Comparison of ENCODE assay signal across 36 mouse cellular contexts in the genomic region with DNA sequence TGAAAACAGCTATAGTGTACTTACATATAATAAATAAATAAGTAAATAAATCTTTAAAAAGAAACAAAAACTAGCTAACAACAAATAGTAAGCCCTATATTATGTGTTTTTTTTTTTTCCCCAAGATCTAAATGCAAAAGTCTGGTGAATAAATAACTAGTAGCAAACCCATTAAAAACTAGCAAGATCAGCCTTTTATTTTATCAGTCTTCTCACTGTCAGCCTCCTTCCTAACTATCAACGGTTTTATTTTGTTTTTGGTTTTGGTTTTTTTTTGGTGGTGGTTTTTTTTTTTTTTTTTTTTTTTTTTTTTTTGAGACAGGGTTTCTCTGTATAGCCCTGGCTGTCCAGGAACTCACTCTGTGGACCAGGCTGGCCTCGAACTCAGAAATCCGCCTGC. TPM values are rescaled to one million over a fixed set of nuclear protein-coding genes. Genes with fewer than 3 reads are reported as not detected.
"Had no signal": no experiment of that assay in that cellular context is flagged by ENCODE, and none has a peak within 500 bp of the region (broad histone marks: within the 10 kb centered on the region; RNA-seq: fewer than 3 reads in every experiment).

No protein-coding gene starts in this region.

RNA-seq across cellular contexts. Expression of gene Gm20671, which starts 22.7 kb away (rescaled TPM):
- total RNA-seq: heart, postnatal 14 days; heart, postnatal 25 days; heart, postnatal 4 days; layer of hippocampus, adult 18-20 months; layer of hippocampus, adult 2 months; layer of hippocampus, adult 8-10 months; layer of hippocampus, postnatal 10 days; layer of hippocampus, postnatal 14 days; layer of hippocampus, postnatal 25 days; layer of hippocampus, postnatal 36 days; left cerebral cortex, adult 18-20 months had no signal
- polyA plus RNA-seq: heart, embryonic 10.5 days; heart, embryonic 11.5 days; heart, embryonic 12.5 days; heart, embryonic 13.5 days; heart, embryonic 14.5 days; heart, embryonic 15.5 days; heart, embryonic 16.5 days; heart, postnatal 0 days; hindbrain, embryonic 10.5 days; hindbrain, embryonic 11.5 days; hindbrain, embryonic 12.5 days; hindbrain, embryonic 13.5 days; hindbrain, embryonic 14.5 days; hindbrain, embryonic 15.5 days; hindbrain, embryonic 16.5 days; hindbrain, postnatal 0 days; inflammation-experienced regulatory T-cells, adult 6 months; intestine, embryonic 14.5 days; intestine, embryonic 15.5 days; intestine, embryonic 16.5 days; intestine, postnatal 0 days; kidney, embryonic 14.5 days; kidney, embryonic 15.5 days; kidney, embryonic 16.5 days; kidney, postnatal 0 days had no signal
